Mouse (Mus musculus): ENCODE measurements at regions not wholly inside any gene's neighbourhood (a gene's known extent, or its start where the extent isn't known, plus 50 kb on each side); places are given as distances from the start of the nearest gene placed in this dataset.

DNA sequence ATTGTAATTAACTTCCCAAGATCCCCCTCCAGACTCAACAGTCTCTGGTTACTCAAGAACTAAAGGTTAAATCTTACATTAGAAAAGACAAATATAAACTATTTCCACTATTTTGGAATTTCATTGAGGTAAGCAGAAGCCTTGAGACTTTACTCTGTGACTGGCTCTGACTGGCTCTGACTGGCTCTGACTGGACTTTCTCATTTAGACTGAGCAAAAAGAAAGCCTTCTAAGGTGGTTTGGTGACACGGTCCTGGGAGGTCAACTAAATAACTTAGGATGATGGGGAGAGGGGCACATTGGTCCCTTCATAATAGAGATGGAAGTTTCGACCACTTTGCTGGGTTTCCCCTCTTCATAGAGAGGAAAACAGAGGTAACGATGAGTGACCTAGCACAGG lies 243.3 kb upstream of the Nfe2l3 start:
- DNase-seq: no peak

DNA sequence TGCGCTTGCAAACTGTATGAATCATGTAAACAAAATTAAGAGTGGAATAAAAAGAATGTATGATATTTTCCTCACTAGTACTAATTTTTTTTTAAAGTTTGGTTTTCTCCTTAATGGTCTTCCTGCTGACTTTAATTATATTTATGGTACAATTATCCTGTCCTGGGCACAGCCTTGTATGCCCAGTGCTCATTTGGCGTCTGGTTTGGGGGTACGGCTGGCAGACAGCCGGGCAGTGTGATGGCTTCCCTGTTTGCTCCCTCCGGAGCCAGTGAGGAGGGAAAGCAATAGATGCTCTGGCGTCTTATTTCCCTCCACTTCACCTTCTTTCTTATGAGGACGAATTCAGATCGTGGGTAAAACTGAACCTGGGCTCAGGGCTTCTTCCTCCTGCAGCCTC lies 239.6 kb upstream of the Nfe2l3 start:
- no peak for DNase-seq

DNA sequence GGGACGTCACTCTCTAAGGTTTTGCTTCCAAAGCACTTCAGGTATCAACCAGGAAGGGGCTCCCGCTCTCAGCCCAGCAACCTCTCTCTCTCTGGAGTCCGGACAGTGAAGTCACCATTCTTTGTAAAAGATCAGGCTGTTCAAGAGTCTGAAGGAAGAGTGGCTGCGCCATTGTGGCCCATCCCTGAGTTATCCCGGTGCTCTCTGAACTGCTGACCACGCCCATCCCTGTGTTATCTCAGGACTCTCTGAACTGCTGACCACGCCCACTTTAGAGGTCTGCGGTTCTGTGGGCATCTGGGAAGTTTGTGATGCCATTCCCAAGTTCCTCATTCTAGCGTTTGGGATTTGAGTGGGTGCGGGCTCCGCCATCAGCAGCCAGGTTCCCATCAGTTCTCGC lies 239.1 kb upstream of the Nfe2l3 start:
- DNase-seq: no peak

DNA sequence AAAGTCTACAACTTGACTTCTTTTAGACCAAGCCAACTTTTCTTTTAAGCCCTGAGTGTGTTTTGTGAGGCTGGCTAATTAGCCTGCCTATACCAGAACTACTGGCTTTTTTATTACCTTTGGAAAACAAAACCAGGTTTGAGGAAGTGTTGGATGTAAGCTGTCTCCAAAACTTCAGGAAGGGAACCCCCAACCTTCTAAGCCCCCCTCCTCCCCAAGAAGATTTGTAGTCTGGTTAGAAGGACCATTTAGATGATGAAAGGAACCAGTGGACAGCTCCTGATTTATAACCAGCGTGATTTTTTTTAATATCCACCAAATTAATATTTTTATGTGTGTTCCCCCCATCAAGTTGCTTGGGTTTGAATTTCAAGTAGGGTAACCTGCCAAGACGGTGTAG lies 236.1 kb upstream of the Nfe2l3 start:
- no peak for DNase-seq

DNA sequence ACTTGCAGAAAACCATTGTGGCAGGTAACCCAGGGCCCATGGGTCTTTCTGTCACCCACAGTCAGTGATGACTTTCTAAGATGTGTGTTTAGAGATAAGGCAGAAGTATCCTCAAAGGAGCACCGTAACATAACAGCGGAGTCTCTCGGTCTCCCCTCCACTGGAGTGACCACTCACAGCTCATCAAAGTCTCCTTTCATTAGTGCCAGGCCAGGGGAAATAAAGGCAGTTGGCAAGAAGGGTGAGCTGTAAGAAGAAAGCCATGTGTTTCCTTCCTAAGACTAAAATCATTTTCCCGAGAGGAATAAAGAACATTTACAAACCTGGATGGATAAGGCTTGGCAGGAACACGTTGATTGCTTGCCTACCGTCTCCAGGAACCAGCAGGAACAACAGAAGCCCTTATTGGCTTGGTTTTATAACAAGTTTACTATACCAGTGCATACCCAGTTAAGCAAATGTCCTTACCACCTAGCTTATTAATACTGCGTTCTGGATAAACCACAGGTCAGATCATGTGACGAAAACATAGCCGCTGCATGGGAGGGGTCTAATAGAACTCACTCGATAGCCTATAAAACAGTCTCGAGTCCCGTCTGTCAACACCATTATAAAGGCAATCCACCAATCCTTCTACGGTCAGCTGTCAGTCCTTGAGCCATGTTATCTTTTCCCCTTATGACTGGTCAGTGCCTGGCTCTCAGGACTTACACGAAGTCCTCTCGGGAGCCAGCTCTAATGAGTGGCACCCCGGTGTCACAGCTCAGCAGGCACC lies 235.3 kb upstream of the Nfe2l3 start:
- no peak for DNase-seq

DNA sequence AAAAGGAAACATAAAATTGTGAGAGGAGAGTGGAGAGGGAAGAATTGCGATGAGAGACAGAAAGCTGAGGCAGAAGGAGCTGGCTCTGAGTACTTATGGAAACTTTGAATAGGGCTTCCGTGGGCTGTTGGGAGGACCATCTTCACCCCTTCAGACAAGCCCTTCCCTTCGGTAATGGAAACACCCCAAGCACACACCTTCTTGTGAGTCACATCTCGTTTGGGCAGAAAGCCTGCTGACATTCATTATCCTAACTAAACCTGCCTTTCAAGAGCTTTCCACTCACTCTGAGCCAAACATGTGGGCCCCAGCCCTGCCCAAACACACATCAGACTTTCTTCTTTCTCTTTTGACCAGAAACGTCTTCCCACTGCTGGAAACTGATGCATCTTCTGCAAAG lies 232.3 kb upstream of the Nfe2l3 start:
- DNase-seq: no peak

DNA sequence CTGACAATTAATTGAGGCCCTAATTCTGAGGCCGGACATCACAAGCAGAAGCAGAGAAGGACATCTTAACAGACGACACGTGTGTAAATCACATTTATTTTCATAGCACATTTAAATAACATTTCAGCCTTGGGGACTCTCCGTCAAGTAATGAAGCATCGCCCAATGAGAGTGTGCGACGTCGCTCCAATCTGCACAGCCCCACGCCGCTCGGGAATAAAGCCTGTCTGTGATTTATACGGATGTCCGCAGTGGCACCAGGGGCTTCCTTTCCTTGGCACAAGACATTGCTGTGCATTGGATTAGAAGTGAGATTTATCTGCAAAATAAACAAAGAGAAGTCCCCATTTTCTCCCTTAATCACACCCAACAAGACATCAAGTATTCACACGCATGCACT lies 231.6 kb upstream of the Nfe2l3 start:
- no peak for DNase-seq

DNA sequence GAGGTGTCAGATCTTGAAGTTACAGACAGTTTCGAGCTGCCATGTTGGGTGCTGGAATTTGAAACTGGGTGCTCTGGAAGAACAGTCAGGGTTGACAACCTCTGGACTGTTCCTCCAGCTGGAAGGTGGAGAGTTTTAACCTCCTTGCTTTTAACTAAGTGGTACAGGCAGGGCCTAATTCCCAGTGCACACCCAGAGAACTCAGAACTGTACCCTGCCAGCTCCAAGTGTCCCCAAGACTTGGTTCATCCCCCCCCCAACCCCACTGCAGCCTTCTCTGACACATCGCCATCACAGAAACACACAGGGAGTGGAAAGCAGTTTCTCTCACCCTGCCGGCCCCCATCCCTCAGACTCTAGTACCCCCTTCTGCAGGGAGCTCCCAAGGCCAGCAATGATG lies 228.2 kb upstream of the Nfe2l3 start:
- DNase-seq: no peak

DNA sequence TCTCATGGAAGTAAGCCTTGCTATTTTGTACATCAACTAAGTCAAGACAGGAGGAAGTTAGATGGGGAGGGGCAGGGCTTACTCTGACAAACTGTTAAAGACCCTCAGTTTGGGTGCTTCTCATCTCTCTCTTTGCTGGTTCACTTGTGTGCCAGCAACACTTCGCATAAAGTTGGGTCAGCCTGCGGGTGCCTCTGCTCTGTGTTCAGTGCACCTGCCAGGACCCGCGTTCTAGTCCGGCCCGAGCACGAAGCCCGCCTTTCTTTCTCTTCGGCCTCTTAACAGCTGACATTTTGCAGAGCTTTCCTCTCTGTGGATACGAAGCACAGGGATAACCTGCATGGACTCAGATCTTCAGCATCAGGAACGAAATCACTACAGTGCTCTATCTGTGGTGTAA lies 227.1 kb upstream of the Nfe2l3 start:
- no peak for DNase-seq

DNA sequence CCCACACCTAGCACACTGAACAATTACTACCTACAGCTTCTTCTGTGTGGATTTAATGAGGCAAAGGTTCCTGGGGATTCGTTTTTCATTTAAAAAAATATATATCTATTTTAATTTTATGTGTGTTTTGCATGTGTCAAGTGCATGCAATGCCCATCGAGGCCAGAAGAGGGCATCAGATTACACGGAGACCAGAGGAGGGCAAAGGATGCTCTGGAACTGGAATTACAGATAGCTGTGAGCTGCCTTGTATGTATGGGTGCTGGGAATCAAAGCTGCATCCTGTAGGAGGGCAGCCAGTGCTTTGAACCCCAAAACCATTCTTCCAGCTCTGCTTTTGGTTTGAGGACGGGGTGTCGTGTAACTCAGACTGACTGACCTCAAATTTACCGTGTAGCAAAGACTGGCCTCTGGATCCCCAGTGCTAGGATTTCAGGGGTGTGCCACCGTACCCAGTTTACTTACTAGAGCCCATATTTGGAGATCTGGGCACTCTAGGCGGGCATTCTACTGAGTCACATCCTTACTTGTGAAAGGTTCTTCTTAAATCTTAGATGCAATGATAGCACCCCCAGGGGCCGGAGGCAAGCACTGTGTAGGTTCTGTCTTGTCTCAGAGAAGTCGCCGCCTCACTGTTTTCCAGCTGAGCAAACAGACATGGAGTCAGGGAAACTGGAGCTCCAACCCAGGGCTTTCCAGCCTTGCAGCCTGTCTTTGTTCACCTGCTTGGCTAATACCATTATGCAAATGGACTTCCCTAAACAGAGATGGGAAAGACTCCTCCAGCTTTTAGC lies 225.6 kb upstream of the Nfe2l3 start:
- DNase-seq: peak; percentile 18 to 66

DNA sequence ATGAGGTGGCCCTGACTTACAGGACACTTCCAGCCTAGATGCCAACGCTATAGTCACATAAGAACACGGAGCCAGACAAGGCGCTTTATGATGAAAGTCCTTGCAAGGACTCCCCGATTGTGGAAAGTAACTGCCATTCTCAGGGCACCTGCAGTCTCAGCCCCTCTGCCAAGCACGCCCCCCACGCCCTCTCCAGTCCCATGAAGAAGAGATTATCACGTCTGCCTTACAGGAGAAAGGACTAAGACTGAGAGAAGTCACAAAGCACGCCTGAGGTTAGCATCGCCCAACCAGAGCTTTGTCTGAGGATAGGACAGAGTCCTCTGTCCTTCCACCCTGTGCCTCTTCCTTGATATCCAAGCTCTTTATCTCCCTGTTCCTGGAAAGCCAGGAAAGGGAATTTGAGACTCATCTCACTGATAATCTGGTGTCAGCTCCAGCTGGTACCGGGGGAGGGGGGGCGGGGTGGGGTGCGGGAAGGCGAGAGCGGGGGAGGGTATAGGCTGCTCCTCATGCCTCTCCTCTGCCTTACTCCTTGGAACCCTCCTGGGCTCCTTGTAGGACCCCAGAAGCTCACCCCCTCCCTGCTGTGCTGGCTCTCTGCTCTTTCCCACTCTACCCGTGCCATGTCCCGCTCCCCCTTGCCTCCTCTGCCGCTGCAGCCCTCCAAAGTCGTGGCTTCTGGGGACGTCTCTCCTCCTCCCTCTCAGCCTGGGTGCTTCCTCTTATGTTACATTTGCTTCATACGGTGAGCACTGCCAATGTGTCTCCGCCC lies 224.7 kb upstream of the Nfe2l3 start:
- no peak for DNase-seq

DNA sequence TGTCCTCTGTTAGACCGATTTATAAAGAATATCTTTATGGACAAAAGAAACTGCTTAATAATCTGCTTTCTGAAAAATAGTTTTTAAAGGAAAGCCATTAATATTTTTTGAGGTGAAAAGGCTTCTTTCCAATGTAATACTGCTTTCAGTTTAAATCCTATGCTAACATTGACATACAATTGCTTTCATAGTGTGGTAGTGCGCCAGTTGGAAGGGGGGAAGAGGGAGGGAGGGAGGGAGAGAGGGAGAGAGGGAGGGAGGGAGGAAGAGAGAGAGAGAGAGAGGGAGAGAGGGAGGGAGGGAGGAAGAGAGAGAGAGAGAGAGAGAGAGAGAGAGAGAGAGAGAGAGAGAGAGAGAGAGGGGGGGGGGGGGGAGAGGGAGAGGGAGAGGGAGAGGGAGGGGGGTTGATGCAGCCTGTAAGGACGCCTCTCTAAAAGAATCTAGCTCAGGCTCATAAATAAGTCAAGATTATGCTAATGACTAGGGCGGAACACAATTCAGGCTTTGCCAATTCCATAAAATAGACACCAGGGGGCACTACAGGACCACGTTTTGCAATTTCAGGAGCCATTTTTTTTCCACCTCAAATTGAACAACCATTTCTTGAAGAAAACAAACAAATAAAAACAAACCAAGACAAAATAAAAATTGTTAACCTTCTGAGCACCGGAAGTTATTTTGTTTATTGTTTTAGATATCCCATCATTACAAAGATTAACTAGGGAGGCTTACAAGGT lies 223.6 kb upstream of the Nfe2l3 start:
- DNase-seq: peak; percentile 47 to 53

DNA sequence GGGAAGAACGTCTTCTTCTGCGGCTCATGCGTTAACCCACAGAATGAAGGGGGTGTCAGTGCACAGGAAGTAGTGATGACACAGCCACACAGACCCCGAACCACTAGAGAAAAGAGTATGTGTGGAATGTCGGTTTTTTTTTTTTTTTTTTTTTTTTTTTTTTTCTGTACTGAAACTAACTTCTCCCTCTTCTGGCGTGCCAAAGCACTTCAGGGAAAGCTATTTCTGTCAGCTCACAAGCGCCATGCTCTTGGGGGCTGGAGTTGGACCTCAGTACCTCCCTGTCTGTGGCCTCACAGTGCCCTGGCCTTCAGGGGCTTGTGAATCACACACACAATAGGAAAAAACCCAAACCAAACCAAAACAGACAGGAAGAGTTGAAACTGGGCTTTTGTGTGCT lies 221.1 kb upstream of the Nfe2l3 start:
- DNase-seq: no peak

DNA sequence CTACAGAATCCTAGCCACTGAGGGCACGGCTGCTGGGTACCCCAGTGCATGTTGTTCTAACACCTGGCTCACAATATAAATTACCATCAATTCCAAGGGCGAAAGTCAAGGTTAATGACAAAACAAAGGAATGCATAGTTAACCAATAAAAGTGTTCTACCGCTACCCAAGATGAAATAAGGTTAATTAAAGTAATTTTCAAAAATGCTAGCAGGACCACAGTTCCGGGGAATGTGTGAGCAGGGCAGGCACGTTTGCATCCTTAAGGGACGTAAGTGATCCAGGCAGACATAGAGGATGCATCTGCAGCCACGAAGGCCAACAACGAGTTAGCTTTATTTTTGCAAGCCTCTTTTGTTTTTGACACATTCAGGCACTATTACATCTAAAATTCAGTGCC lies 220.3 kb upstream of the Nfe2l3 start:
- no peak for DNase-seq

DNA sequence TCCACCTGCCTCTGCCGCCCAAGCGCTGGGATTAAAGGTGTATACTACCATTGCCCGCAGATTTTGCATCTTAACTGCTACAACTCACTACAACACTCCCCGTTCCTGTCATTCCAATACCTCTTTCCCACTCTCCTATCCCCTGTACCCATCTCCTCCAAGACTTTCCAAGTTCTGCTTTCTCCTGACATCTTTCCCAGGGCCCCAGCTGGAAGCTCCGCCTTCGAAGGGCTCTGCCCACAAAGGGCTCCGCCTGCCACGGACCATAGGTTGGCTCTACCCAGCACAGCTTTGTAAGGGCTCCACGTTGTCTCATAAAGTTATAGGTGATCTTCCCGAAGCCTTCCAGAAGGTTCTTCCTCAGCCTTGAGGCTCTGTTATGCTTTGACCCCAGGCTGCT lies 217.1 kb upstream of the Nfe2l3 start:
- no peak for DNase-seq

DNA sequence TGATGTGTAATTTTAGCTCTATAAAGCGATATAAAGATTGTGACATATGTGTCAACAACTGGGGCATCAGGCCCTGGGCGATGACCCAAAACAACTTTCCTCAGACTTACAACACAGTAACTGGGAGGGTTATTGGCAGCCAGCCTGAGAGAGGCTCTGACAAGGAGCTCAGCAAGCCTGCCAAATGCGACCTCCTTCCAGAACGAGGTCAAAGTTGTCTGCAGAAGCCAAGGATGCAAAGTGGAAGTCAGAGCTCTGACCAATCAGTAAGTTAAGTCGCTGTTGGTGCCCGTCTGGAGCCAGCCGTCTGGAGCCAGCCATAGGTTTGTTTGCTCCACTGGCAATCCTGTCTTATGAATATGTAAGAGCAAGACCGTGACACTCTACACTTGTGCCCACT lies 216.0 kb upstream of the Nfe2l3 start:
- DNase-seq: peak; percentile 30 to 35

DNA sequence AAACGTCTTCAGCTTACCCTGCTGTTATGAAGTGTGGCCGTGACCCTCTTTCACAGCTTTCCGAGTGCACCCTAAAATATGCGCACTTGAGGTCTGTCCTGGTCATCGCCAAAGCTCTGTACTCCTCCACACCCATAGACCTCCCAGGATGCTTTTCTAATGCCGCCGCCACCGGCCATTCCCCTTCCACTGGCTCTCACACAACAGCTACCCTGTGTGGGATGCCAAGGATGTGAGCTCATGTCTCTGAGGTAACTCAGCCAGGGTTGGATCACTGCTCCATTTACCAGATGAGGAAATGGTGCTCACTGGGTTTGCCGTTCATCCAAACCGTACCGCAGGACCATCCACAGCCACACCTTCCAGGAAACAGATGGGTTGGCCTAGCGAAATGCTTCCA lies 212.8 kb upstream of the Nfe2l3 start:
- no peak for DNase-seq

DNA sequence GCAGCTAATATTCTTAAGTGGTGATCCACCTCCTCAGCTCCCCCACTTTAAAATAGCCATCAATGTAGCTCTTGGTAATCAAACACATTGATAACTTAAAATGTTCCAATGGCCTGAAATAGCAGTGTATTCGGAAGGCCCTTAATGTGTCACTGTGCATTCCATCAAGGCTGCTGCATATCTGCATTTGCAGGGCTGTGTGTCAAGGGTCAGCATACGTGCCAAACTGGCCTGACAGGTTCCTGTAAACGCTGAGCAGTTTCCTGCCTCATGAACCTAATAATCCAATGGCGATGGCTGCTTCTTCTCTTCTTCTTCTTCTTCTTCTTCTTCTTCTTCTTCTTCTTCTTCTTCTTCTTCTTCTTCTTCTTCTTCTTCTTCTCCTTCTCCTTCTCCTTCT lies 211.7 kb upstream of the Nfe2l3 start:
- no peak for DNase-seq

DNA sequence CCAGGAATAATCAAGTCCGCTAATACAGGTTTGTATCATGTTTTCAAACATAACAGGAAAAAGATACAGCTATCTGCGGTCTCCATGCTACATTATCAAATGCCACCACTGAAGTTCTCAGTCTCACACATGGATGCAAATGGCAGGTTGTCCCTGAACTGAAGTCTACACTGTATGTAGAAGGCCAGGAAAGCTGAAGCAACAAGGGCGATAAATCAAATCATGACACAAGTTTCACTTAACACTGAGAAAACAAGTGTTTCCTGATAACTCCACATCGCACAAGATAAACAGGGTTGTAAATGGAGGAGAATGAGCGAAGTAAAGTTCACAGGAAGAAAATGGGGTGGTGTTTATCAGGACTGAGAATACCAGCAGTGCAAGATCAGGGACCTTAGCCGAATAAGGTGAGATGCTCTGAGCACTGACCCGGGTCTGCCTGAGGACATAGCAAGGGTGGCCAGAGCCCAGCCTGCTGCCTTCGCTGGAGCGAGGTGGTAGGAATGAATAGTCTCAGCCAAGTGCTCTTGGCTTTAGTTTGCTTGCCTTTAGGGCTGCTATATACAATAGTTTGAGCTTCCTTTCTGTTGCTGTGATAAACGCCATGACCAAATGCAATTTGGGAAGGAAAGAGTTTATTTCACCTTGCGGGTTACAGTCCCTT lies 196.3 kb upstream of the Nfe2l3 start:
- DNase-seq: no peak

DNA sequence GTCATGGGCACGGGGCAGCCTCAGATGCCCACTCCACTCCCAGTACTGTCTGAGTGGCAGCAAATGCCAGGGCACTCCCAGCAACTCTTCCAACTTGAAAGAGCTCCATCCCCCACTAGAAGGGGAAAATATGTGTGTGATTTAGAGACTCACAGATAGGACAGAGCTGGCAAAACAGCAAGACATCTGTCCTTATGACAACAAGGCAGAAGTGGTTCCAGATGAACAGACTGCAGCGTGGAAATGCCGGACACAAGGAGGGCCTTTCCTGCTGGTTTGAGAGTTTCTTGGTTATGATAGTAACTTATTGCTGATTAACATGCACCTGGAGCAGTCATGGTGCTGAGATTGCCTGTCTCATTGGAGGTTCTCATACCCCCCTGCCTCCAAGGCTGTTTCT lies 192.4 kb upstream of the Nfe2l3 start:
- no peak for DNase-seq

DNA sequence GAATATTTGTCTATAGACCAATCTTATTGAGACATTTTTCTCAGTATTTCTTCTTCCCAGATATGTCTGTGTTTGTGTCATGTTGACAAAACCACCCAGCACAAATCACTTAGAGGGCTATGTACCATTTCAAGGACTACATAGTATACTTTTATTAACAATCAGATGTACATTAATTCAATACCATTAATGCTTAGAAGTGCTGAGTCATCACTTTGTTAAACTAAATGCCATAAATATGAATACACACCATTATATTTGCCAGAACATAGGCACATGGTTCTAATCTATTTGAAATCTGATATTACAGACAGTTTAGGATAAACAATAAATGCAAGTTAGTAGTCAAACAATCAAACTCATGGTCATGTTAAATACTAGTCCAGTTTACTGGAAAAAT lies 182.2 kb upstream of the Nfe2l3 start:
- no peak for DNase-seq

DNA sequence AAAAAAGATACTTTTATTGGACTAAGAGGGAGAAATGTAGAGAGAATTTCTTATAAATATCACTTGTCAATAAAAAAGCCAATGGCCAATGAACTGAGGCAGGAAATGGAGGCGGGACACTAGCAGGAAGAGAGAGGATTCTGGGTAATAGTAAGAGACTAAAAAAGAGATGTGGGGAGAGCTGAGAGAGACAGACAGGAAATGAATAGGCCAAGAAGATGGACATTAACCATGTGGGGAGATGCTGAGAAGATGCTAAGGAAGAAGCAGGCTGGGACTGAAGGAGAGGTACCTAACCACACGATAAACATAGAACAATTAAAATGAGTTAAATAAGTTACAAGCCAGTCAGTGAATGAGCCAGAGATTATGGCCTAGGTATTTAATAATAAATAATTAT lies 181.0 kb upstream of the Nfe2l3 start:
- DNase-seq: no peak

DNA sequence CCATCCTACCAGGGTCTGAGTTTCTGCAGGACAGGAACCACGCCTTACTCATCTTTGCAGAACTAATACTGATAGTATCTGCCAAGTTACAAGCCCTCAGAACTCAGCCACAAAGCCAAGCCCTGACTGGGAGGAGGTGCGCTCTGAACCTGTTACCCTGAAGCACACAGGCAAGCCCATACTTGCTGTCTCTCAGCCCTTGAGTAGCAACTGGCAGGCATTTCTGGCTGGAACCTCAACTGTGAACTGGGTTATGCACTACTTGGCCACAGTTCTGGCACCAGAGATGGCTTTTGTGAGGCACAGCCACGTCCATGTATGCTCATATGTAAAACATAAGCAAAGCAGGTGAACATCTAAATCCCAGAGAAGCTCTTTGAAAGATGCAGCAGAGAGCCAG lies 179.7 kb upstream of the Nfe2l3 start:
- DNase-seq: no peak

Data from kidney, adult 8-10 months (tissue).